Mouse (Mus musculus) ES-Bruce4 (cell line): ENCODE results near the gene Cpa1. TPM values are rescaled to one million over a fixed set of nuclear protein-coding genes. Genes with fewer than 3 reads are reported as not detected.

Source experiments
- H3K27ac ChIP-seq: 2 replicates; pipeline ENCODE4 v1.5.1; 2012; ENCODE audit warnings: low read length, inconsistent platforms; ENCODE audit not compliant: insufficient read depth
- H3K27me3 ChIP-seq: 2 replicates; pipeline ENCODE4 v1.6.1; 2012; ENCODE audit warnings: mild to moderate bottlenecking, low read length, inconsistent platforms; ENCODE audit not compliant: control insufficient read depth, poor library complexity, insufficient read depth, severe bottlenecking
- H3K36me3 ChIP-seq: 2 replicates; pipeline ENCODE4 v1.6.1; 2012; ENCODE audit warnings: inconsistent platforms, mild to moderate bottlenecking, low read length, moderate library complexity; ENCODE audit not compliant: control insufficient read depth, poor library complexity, insufficient read depth, severe bottlenecking
- H3K4me1 ChIP-seq: one replicate; pipeline ENCODE4 v1.8.1; 2011; ENCODE audit warnings: low read length; ENCODE audit not compliant: control insufficient read depth, insufficient read depth
- H3K4me3 ChIP-seq: 2 replicates; pipeline ENCODE4 v1.5.1; 2011; ENCODE audit warnings: low read depth, mild to moderate bottlenecking, low read length
- H3K9ac ChIP-seq: 2 replicates; pipeline ENCODE4 v1.6.1; 2012; ENCODE audit warnings: low read depth, mild to moderate bottlenecking, inconsistent platforms; ENCODE audit not compliant: poor library complexity, severe bottlenecking
- H3K9me3 ChIP-seq: replicated peaks from 2 replicates; pipeline ENCODE4 v1.6.1; 2012; ENCODE audit warnings: mild to moderate bottlenecking, low read length, inconsistent platforms; ENCODE audit not compliant: control insufficient read depth, poor library complexity, insufficient read depth, severe bottlenecking
- CTCF ChIP-seq: IDR thresholded peaks from one replicate; pipeline ENCODE4 v1.8.1; 2011; ENCODE audit warnings: low read depth, low read length
- EP300 ChIP-seq: IDR thresholded peaks from 2 replicates; pipeline ENCODE4 v1.6.1; 2011; ENCODE audit warnings: low read depth, low read length; ENCODE audit not compliant: insufficient read depth
- POLR2A ChIP-seq: IDR thresholded peaks from one replicate; pipeline ENCODE4 v1.8.1; 2011; ENCODE audit warnings: low read length; ENCODE audit not compliant: insufficient read depth
- polyA plus RNA-seq: library from polyadenylated mRNA; stranded (reverse); fragments of >200 nt; gene quantifications from 2 replicates; pipeline ENCODE4 v1.2.4, GENCODE M21; 2011; ENCODE audit warnings: low read depth; ENCODE audit not compliant: missing spikeins, insufficient read depth, insufficient read length

Cpa1 gene
- polyA plus RNA-seq, 1 experiment: not detected

DNA sequence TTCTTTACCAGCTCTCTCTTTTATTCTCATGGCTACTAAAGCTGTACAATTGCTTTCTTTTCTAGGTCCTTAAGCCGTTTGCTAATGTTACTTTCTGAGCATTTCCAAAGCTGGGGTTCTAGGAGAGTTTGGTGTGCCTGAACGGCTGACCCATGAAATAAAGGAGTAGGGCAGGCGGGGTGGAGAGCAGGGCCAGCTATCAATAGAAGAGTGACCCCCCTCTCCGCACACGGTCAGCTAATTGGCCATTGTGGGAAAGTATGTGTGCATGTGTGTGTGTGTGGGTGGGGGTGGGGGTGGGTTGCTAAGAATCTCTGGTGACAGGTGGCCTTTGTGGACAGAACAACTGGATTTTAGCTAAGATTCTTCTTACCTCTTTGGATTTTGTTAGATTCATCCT, 27.8 kb upstream of the Cpa1 start:
- no peak overlapping the region for H3K27ac ChIP-seq

DNA sequence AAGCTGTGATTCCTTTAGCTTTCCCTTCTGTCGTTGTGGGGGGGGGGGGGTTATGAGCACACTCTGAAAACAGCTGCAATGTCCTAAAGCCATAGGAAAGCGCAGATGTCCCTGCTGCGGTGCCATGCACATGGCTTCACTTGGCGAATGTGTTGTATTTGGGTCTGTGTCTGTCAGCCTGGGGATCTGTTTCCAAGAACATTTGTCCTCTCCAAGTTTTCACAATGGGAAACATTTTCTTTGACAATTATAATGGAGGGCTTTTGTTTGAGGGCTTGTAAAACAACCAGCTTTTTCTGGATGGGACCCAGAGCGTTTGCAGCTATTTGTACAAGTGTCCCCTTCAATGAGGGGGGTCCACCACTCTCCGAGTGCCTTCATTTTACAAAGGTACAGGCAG, 24.8 kb upstream of the Cpa1 start:
- H3K4me3 ChIP-seq: no peak overlapping the region
- H3K9ac ChIP-seq: no peak overlapping the region
- H3K9me3 ChIP-seq: no peaks in the 10 kb centered on the region
- H3K27me3 ChIP-seq: no peaks in the 10 kb centered on the region
- H3K27ac ChIP-seq: no peak overlapping the region
- no peaks in the 10 kb centered on the region for H3K36me3 ChIP-seq
- no peak for TF ChIP-seq POLR2A
- no peak for TF ChIP-seq CTCF
- no peak for TF ChIP-seq EP300
- no peaks in the 10 kb centered on the region for H3K4me1 ChIP-seq

More for the DNA sequence above, 27.8 kb upstream of the Cpa1 start:
- Histone ChIP-seq H3K27me3 (no peaks in the 10 kb centered on the region), H3K9ac (no peak overlapping the region), H3K9me3 (no peaks in the 10 kb centered on the region), H3K36me3 (no peaks in the 10 kb centered on the region), H3K4me3 (no peak overlapping the region), H3K4me1 (no peaks in the 10 kb centered on the region)
- no peak for TF ChIP-seq POLR2A
- TF ChIP-seq CTCF: no peak
- TF ChIP-seq EP300: no peak

DNA sequence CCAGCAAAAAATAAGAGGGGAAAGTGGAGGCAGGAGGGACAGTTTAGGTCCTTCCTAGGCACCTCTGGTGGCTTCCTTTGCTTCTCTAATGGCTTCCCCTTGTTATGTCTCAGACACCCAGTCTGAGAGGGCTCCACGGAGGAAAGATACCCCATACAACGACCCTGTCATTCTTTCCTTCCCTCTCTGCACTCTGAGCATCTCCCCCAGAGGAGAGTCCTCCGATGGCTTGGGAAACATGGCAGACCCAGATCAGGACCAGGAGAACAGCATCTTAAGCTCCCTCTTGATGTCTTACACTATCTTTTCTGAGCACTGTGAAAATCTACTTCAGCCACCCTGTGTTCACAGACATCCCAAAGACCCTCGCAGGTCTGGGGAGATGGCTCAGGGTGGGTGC, 23.3 kb upstream of the Cpa1 start:
- no peaks in the 10 kb centered on the region for H3K9me3 ChIP-seq
- no peak overlapping the region for H3K4me3 ChIP-seq
- TF ChIP-seq CTCF (no peak), EP300 (no peak), POLR2A (no peak)
- H3K4me1 ChIP-seq: no peaks in the 10 kb centered on the region
- no peak overlapping the region for H3K27ac ChIP-seq
- H3K36me3 ChIP-seq: no peaks in the 10 kb centered on the region
- H3K9ac ChIP-seq: no peak overlapping the region
- H3K27me3 ChIP-seq: no peaks in the 10 kb centered on the region

DNA sequence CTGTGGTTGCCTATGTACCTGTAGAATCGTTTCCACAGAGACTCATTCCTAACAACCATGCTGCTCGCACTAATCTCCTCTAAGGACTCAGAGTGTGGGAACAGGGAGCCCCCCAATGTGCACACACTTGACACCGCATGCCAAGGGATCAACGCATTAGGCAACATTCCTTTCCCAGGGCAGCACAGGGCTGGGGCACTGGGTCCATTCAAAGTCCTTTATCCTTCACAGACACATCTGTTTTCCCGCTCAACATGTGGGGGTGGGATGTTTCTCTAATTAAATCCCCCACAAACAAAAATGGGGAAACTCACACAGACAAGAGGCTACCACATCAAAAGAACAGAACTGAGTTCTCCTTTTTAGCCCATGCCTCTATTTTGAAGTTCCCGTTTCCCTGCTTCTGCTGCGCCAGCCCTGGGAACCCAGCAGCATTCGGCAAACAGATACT, 22.5 kb upstream of the Cpa1 start:
- H3K36me3 ChIP-seq: no peaks in the 10 kb centered on the region
- no peaks in the 10 kb centered on the region for H3K4me1 ChIP-seq
- TF ChIP-seq CTCF (no peak), POLR2A (no peak), EP300 (no peak)
- no peak overlapping the region for H3K9ac ChIP-seq
- no peaks in the 10 kb centered on the region for H3K27me3 ChIP-seq
- no peaks in the 10 kb centered on the region for H3K9me3 ChIP-seq
- no peak overlapping the region for H3K27ac ChIP-seq
- H3K4me3 ChIP-seq: no peak overlapping the region

DNA sequence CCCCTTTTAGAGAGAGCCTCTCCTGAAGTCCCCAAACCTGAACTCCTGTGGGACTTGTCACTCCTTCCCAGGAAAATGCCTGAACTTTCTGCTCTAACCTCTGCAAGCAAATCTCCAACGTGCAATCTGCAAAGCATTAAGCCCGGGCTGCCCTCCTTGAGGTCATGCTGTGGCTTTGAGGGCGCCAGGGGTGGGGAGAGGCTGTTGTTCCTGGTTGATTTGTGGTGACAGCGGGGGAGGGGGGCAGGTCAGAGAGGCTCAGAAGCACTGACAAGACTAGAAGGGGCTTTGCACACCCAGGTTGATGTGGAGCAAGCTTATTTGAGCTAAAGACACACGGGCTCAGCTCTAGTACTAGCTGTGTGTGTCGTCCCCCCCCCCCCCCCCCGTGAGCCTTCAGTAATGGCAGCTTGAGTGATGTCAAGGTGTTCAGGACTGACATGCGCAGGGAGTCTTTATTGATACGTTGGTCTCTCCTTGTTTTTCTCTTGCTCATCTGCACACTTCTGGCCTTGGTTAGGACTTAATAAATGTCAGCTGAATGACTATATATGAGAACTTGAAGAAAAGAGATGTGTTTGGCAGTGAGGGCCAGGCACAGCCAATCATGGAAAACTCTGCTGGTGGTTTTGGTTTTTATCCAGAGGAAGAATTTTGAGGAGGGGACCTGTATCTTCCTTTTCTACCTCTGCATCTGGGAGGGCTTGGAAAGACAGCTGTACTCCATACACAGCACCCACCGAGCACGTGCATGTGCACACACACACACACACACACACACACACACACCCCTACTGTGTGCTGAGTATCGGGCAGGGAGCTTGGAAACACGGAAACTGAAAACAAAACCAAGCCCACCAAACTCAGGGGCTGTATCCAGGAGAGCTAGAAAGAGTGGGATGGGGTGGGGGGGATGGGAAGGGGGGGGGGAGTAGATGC, 21.7 kb upstream of the Cpa1 start:
- Histone ChIP-seq H3K4me3 (no peak overlapping the region), H3K9me3 (no peaks in the 10 kb centered on the region), H3K4me1 (no peaks in the 10 kb centered on the region), H3K27me3 (no peaks in the 10 kb centered on the region), H3K27ac (no peak overlapping the region), H3K9ac (no peak overlapping the region), H3K36me3 (no peaks in the 10 kb centered on the region)
- TF ChIP-seq CTCF: no peak
- no peak for TF ChIP-seq POLR2A
- no peak for TF ChIP-seq EP300

DNA sequence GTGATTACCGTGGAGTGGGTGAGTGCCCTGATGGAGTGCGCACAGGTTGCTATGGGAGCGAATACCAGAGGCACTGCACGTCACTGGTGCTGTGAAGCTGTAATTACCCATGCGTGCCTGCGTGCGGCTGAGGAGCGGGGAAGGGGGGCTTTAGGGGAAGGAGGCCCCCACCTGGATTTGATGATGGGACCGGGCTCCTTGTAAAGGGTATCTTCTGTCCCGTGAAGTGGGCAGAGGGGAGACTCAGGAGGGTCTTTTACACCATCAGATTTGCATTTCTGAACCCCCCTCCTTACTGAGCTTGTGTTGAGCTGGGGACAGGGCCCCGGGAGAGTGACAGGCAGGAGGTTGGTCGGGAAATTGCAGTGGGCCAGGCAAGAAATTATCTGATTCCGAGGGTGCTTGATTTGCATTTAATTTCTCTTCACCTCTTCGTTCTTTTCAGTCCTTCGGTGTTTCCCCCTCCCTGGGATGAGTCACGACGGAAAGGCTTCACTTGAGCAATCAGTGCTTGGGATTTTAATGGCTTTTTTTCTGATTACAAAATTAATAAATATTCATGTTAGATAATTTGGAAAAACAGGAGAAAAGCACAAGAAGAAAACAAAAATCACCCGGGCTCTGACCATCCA, 20.9 kb upstream of the Cpa1 start:
- Histone ChIP-seq H3K9me3 (no peaks in the 10 kb centered on the region), H3K4me3 (no peak overlapping the region), H3K4me1 (no peaks in the 10 kb centered on the region), H3K9ac (no peak overlapping the region), H3K36me3 (no peaks in the 10 kb centered on the region), H3K27ac (no peak overlapping the region), H3K27me3 (no peaks in the 10 kb centered on the region)
- TF ChIP-seq POLR2A (no peak), CTCF (no peak), EP300 (no peak)
